Mouse (Mus musculus) small intestine, adult 10 weeks (tissue): ENCODE measurements around the gene Pnma1. TPM values are rescaled to one million over a fixed set of nuclear protein-coding genes. Genes with fewer than 3 reads are reported as not detected.

Experiments used
- polyA plus RNA-seq: library from polyadenylated mRNA; stranded (reverse); fragments of 350-450 nt; fragmentation: Illumina TruSeq; extraction: RNeasy Lipid Tissue Mini Kit (QIAGEN cat#74804); gene quantifications from one replicate; pipeline ENCODE4 v1.2.3, GENCODE M21; 2014; ENCODE audit warnings: low replicate concordance

Gene Pnma1
- not detected for polyA plus RNA-seq

DNA sequence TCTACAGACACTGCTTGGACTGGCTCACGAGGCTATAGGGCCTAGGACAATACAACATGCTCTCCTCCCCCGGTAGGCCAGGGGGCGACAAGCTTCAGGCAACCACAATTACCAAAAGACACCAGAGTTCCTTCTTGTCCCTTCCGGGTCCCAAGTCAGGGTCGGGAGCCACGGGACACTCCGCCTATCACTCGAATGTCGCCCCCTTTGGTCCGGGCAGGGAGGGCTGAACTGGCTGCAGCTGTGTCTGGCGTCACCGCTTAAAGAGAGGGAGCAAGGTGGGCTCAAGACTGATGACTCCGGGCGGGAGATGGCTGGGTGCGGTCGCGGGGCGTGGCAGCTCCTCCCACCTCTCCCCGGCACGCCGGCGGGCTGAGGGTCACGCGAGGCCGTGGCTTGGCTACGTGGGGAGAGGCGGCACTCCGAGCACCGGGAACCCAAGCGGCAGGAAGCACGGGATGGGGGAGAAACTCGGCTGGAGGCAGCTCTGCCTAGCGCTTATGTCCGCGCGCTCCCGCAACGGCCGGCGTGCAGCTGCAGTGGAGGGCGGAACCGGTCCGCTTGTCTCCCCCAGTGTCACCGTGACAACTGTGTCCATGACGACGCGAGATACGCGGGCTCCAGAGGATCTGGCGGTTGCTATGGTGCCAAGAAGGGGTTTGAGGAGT, at the start of gene Pnma1:
Gene Pnma1, minus strand, starts transcription at position 536 of the 668 bp plus-strand sequence.

DNA sequence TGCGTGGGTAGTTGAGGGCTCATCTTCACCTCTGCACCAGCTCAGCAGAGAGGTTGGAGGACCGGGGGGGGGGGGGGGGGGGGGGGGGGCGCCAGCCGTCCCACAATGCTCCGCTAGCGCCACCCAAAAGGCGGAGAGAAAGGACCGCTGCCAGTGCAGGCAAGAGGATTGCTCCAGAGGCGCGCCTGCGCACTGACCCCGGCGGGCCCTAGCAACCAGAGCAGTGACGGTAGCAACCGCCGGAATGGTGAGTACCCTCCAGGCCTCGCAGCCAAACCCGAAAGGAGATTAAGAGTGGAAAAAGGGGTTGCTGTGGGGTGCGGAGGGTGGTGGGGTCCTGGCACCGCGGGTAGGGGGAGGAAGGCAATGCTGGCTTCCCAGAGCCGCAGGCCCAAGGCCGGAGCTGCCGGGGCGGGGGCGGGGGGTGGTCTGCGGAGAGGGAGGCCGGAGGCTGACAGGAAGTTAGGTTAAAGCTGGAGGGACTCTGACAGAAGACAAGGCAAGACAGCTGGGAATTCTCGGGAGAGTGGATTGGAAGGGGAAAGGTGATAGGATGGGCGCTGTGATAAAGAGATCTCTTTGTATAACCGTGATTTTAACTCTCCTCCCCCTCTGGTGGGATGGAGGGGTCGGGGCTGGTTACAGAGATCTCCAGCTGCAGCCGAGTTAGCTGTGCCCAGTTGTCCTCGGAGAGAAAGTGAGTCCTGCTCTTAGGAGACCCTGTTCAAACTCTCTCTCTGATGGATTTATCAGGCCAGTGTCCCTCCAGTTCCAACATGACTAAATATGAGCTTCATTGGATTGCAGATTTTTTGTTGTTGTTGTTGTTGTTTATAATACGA, 33.9 kb downstream of the Pnma1 start, which contains the start of gene Dnal1:
Gene Dnal1, plus strand, starts transcription at position 214 of the 842 bp plus-strand sequence.

DNA sequence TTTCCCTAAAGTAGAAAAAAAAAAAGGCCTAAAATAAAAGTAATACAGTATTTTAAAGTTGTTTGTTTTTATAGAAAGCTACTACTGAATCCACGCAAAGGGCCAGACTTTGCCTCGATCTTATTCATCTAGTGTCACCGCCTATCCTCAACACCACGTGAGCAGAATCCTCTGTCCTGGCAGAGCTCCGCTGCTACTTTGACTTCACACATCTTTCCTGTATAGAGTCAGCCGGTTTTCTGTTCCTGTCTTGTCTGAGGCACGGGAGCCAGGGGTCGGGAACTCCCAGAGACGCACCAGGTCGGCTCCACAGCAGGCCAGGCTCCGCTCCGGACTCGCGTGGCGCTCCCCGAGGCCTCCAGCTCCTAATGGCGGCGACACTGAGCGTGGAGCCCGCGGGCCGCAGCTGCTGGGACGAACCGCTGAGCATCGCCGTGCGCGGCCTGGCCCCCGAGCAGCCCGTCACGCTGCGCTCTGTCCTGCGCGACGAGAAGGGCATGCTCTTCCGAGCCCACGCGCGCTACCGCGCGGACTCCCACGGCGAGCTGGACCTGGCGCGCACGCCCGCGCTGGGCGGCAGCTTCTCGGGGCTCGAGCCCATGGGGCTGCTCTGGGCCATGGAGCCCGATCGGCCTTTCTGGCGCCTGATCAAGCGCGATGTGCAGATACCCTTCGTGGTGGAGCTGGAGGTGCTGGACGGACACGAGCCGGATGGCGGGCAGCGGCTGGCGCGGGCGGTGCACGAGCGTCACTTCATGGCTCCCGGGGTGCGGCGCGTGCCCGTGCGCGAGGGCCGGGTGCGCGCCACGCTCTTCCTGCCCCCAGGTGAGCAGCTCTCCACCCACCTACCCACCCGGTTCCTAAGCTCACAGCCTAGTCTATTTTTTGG, 47.4 kb downstream of the Pnma1 start, which contains the start of gene Acot6:
Gene Acot6, plus strand, starts transcription at position 51 of the 889 bp plus-strand sequence.

Other genes starting within 250 kb of the Pnma1 start
- gene Numb, start 226.6 kb downstream of the Pnma1 start, polyA plus RNA-seq: 56.8 TPM
- 1.1 TPM for gene Riox1, start 197.9 kb downstream of the Pnma1 start, polyA plus RNA-seq
- gene Heatr4, start 163.6 kb downstream of the Pnma1 start, polyA plus RNA-seq: not detected
- gene Acot2, start 160.6 kb downstream of the Pnma1 start, polyA plus RNA-seq: 1.2 TPM
- gene Acot1, start 139.0 kb downstream of the Pnma1 start, polyA plus RNA-seq: 9.7 TPM
- gene Acot4, start 110.1 kb downstream of the Pnma1 start, polyA plus RNA-seq: 45.4 TPM
- gene Gm49366, start 109.6 kb downstream of the Pnma1 start, polyA plus RNA-seq: not detected
- gene Acot3, start 96.3 kb downstream of the Pnma1 start, polyA plus RNA-seq: 0.45 TPM
- gene Acot5, start 79.2 kb downstream of the Pnma1 start, polyA plus RNA-seq: not detected
- 6.0 TPM for gene Acot6, start 47.8 kb downstream of the Pnma1 start, polyA plus RNA-seq
- 6.5 TPM for gene Dnal1, start 34.1 kb downstream of the Pnma1 start, polyA plus RNA-seq
- 9.1 TPM for gene Elmsan1, start 70.4 kb upstream of the Pnma1 start, polyA plus RNA-seq
- 119 TPM for gene Ptgr2, start 136.7 kb upstream of the Pnma1 start, polyA plus RNA-seq
- 68.5 TPM for gene Zfp410, start 168.4 kb upstream of the Pnma1 start, polyA plus RNA-seq
- gene Coq6, start 213.2 kb upstream of the Pnma1 start, polyA plus RNA-seq: 0.85 TPM
- gene Fam161b, start 213.3 kb upstream of the Pnma1 start, polyA plus RNA-seq: 5.0 TPM